Comparison of ENCODE assay signal across 8 mouse cellular contexts in genomic region chr14:55745180-55745860, GRCm38 (mm10). TPM values are rescaled to one million over a fixed set of nuclear protein-coding genes. Genes with fewer than 3 reads are reported as not detected.
DNase-seq lines count a peak whose midpoint lies in the region; ATAC-seq lines count a peak whose summit lies in the region.

Dhrs1 (minus strand) TSS chr14:55745690.
Nop9 (plus strand) TSS chr14:55745693.

- H3K4me3 ChIP-seq in intestine, embryonic 15.5 days (replicated peaks), result peak within 1 kb of the TSS; percentile 92
- H3K4me3 ChIP-seq in midbrain, embryonic 10.5 days, result peak within 1 kb of the TSS; percentile 90

- peak; percentile 95 for ATAC-seq in intestine, embryonic 15.5 days

- H3K27ac ChIP-seq in intestine, embryonic 15.5 days, result peak within 1 kb of the TSS; percentile 56
- peak within 1 kb of the TSS; percentile 86 for H3K27ac ChIP-seq in midbrain, embryonic 10.5 days (replicated peaks)

- WGBS in intestine, embryonic 15.5 days, result 1% methylated on average over 42 of the region's 48 CpGs
- WGBS in midbrain, embryonic 10.5 days, result 2% methylated on average over 48 of the region's 48 CpGs

- DNase-seq in adrenal gland, adult 8-10 months, result peak; percentile 85
- peak; percentile 98 for DNase-seq in embryo, embryonic 9.5 days (ENCODE audit: extremely low spot score)
- peak; percentile 82 to 88 for DNase-seq in gastrocnemius, postnatal 4 days (ENCODE audit: low spot score in 2 of 2)
- DNase-seq in left cerebral cortex, postnatal 36 days (ENCODE audit: low spot score in 2 of 2), result peak; percentile 87 to 91
- peak; percentile 94 for DNase-seq in midbrain, embryonic 10.5 days (ENCODE audit: low spot score)
- DNase-seq in right cerebral cortex, postnatal 36 days (ENCODE audit: low spot score in 2 of 2), result peak; percentile 76
- DNase-seq in urinary bladder, postnatal 4 days (ENCODE audit: low spot score in 2 of 2), result peak; percentile 85 to 90

- peaks cover 15% of the 10 kb centered on the region for H3K36me3 ChIP-seq in intestine, embryonic 15.5 days
- H3K36me3 ChIP-seq in midbrain, embryonic 10.5 days, result peaks cover 39% of the 10 kb centered on the region

- no peaks in the 10 kb centered on the region for H3K27me3 ChIP-seq in intestine, embryonic 15.5 days (replicated peaks)
- no peaks in the 10 kb centered on the region for H3K27me3 ChIP-seq in midbrain, embryonic 10.5 days (ENCODE audit: low read depth, poor library complexity, severe bottlenecking)

- no peaks in the 10 kb centered on the region for H3K9me3 ChIP-seq in intestine, embryonic 15.5 days
- H3K9me3 ChIP-seq in midbrain, embryonic 10.5 days (replicated peaks), result no peaks in the 10 kb centered on the region

- peaks cover 26% of the 10 kb centered on the region for H3K4me1 ChIP-seq in intestine, embryonic 15.5 days (replicated peaks)
- H3K4me1 ChIP-seq in midbrain, embryonic 10.5 days, result peaks cover 39% of the 10 kb centered on the region

- H3K4me2 ChIP-seq in intestine, embryonic 15.5 days (replicated peaks), result peak within 1 kb of the TSS; percentile 89

- peak within 1 kb of the TSS; percentile 81 for H3K9ac ChIP-seq in intestine, embryonic 15.5 days

- intact Hi-C loops in left cerebral cortex, postnatal 36 days (cut with DNase I), result loop anchor here (1.0 kb wide), 1 partner anchor 63 kb away; no protein-coding TSS in a partner anchor

RNA-seq across cellular contexts. Expression of gene Dhrs1, which starts in this region (rescaled TPM):
- total RNA-seq in adrenal gland, adult 8-10 months (2022), result 10 to 100 TPM; 67.5 to 76.9 (median 71.0) TPM
- 10 to 100 TPM; 40.1 to 41.3 TPM for total RNA-seq in gastrocnemius, postnatal 4 days (2021)
- 99.4 and 117 TPM in 2 replicates for polyA plus RNA-seq in intestine, embryonic 15.5 days (2015; fragmentation: Nextera tagmentation; extraction: Ambion mirVana)
- total RNA-seq in left cerebral cortex, postnatal 36 days (2021), result 10 to 100 TPM; 78.5 to 83.9 TPM
- 67.6 and 71.2 TPM in 2 replicates for polyA plus RNA-seq in midbrain, embryonic 10.5 days (2016; fragmentation: Nextera tagmentation; extraction: Ambion mirVana)

RNA-seq across cellular contexts. Expression of gene Nop9, which starts in this region (rescaled TPM):
- total RNA-seq in adrenal gland, adult 8-10 months (2022), result 10 to 100 TPM; 17.7 to 20.5 (median 19.1) TPM
- total RNA-seq in gastrocnemius, postnatal 4 days (2021), result 10 to 100 TPM; 16.9 to 18.5 TPM
- polyA plus RNA-seq in intestine, embryonic 15.5 days (2015; fragmentation: Nextera tagmentation; extraction: Ambion mirVana), result 35.6 and 36.0 TPM in 2 replicates
- total RNA-seq in left cerebral cortex, postnatal 36 days (2021), result 10 to 100 TPM; 10.5 to 12.5 TPM
- 50.6 and 60.8 TPM in 2 replicates for polyA plus RNA-seq in midbrain, embryonic 10.5 days (2016; fragmentation: Nextera tagmentation; extraction: Ambion mirVana)

Comparison
In these comparisons a context has a peak if more than half of its experiments do, and no peak if none do; other contexts are left out.
1. Peak in every context shown above with its lines: DNase-seq, ATAC-seq, H3K4me3 ChIP-seq and H3K27ac ChIP-seq.